Comparison of ENCODE assay signal across 8 mouse cellular contexts in the genomic region with DNA sequence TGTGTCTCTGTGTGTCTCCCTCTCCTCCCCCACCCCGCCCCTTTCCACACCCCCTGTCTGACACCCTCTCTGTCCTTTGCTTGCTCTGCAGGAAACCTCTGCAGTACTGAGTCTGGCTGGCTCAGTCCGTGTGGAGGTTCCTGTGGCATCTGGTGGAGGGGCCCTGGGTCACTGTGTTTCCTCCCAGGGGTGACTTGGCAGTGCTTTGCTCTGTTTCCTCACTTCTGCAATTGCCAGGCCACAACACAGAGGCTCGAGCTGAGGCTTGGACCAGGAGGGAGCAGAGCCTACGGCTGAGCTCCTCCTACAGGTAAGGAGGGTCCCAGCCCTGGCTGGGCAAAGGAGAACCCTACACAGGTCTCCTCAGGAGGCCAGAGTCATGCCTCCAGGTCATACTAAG. TPM values are rescaled to one million over a fixed set of nuclear protein-coding genes. Genes with fewer than 3 reads are reported as not detected.
A peak's percentile ranks its signal among the peaks of the same experiment; 100 is the strongest.
DNase-seq lines count a peak whose midpoint lies in the region; ATAC-seq and TF ChIP-seq lines count a peak whose summit lies in the region.

A gene (plus strand): TSS at position 103 of the 400 bp plus-strand sequence.

- peak within 1 kb of the TSS; percentile 67 for H3K4me3 ChIP-seq in bone marrow, adult 2 months (replicated peaks; ENCODE audit: control insufficient read depth, low read depth, low read length)
- no peak within 1 kb of the TSS for H3K4me3 ChIP-seq in heart, postnatal 0 days (ENCODE audit: low read depth, low read length)
- no peak within 1 kb of the TSS for H3K4me3 ChIP-seq in lung, postnatal 0 days (ENCODE audit: low read depth, low read length)
- H3K4me3 ChIP-seq in cerebellum, adult 2 months (replicated peaks; ENCODE audit: insufficient read depth, low read depth, low read length): no peak within 1 kb of the TSS

- peak within 1 kb of the TSS; percentile 70 for H3K27ac ChIP-seq in bone marrow, adult 2 months (ENCODE audit: control insufficient read depth, insufficient read depth, low read depth, low read length, poor library complexity)
- H3K27ac ChIP-seq in heart, postnatal 0 days (ENCODE audit: low read depth): no peak within 1 kb of the TSS
- H3K27ac ChIP-seq in lung, postnatal 0 days (ENCODE audit: low read length): peak within 1 kb of the TSS; percentile 20; the same call in 1 of the 2 replicates
- H3K27ac ChIP-seq in cerebellum, adult 2 months (ENCODE audit: insufficient read depth, low read length): no peak within 1 kb of the TSS

- TF ChIP-seq EP300 in heart, postnatal 0 days (IDR thresholded peaks at IDR 0.05; ENCODE audit: low read depth): no peak
- no peak for TF ChIP-seq EP300 in lung, postnatal 0 days (IDR thresholded peaks at IDR 0.05)

- H3K36me3 ChIP-seq in heart, postnatal 0 days (replicated peaks; ENCODE audit: control insufficient read depth, insufficient read depth, low read length): no peaks in the 10 kb centered on the region
- H3K36me3 ChIP-seq in lung, postnatal 0 days (ENCODE audit: insufficient read depth, low read length): no peaks in the 10 kb centered on the region

- peak; percentile 76 for TF ChIP-seq POLR2A in bone marrow, adult 2 months (IDR thresholded peaks at IDR 0.05; ENCODE audit: borderline replicate concordance, control insufficient read depth, low read depth, low read length)
- TF ChIP-seq POLR2A in cerebellum, adult 2 months (IDR thresholded peaks at IDR 0.05; ENCODE audit: borderline replicate concordance, insufficient read depth, low read length): no peak

- peak; percentile 23 to 47 for DNase-seq in kidney, postnatal 4 days
- DNase-seq in kidney, adult 18-20 months: no peak
- DNase-seq in heart, postnatal 0 days (ENCODE audit: low spot score): no peak
- DNase-seq in lung, postnatal 0 days (ENCODE audit: low spot score): peak; percentile 57
- DNase-seq in testis, postnatal 14 days (ENCODE audit: low spot score): no peak
- no peak for DNase-seq in cerebellum, adult 2 months
- no peak for DNase-seq in T-cell, adult 2 months (ENCODE audit: low spot score)

- peak; percentile 41; the same call in 1 of the 2 replicates for ATAC-seq in heart, postnatal 0 days (ENCODE audit: insufficient read depth, low read depth)
- ATAC-seq in lung, postnatal 0 days: peak; percentile 70

- no peak within 1 kb of the TSS for H3K4me2 ChIP-seq in heart, postnatal 0 days (ENCODE audit: low read depth, low read length)
- peak within 1 kb of the TSS; percentile 14; the same call in 1 of the 2 replicates for H3K4me2 ChIP-seq in lung, postnatal 0 days (replicated peaks; ENCODE audit: low read depth, low read length)

- 0 out of 2 replicates have a peak within 1 kb of the TSS, but pooled peaks have one; percentile 9 for H3K9ac ChIP-seq in heart, postnatal 0 days (replicated peaks; ENCODE audit: low read depth, low read length)
- no peak within 1 kb of the TSS for H3K9ac ChIP-seq in lung, postnatal 0 days (replicated peaks; ENCODE audit: low read depth)

- no peaks in the 10 kb centered on the region for H3K27me3 ChIP-seq in heart, postnatal 0 days (ENCODE audit: control insufficient read depth, insufficient read depth, low read length)
- H3K27me3 ChIP-seq in lung, postnatal 0 days (replicated peaks; ENCODE audit: insufficient read depth, low read length): no peaks in the 10 kb centered on the region
- H3K27me3 ChIP-seq in cerebellum, adult 2 months (ENCODE audit: control insufficient read depth, insufficient read depth, low read length): no peaks in the 10 kb centered on the region

- H3K4me1 ChIP-seq in bone marrow, adult 2 months (ENCODE audit: control insufficient read depth, insufficient read depth, low read length): peaks cover 9% of the 10 kb centered on the region; the same call in 1 of the 2 replicates
- no peaks in the 10 kb centered on the region; the same call in 1 of the 2 replicates for H3K4me1 ChIP-seq in heart, postnatal 0 days (ENCODE audit: control insufficient read depth, insufficient read depth)
- H3K4me1 ChIP-seq in lung, postnatal 0 days (ENCODE audit: insufficient read depth, low read depth, low read length): no peaks in the 10 kb centered on the region
- no peaks in the 10 kb centered on the region for H3K4me1 ChIP-seq in cerebellum, adult 2 months (ENCODE audit: control insufficient read depth, insufficient read depth, low read length)

- 2% methylated on average over 4 of the region's 4 CpGs for WGBS in bone marrow, adult 2 months
- WGBS in heart, postnatal 0 days: 31% methylated on average over 4 of the region's 4 CpGs
- WGBS in lung, postnatal 0 days: 15% methylated on average over 4 of the region's 4 CpGs
- WGBS in cerebellum, adult 2 months: 25% methylated on average over 4 of the region's 4 CpGs

- H3K9me3 ChIP-seq in heart, postnatal 0 days (replicated peaks; ENCODE audit: control insufficient read depth, low read length): no peaks in the 10 kb centered on the region
- H3K9me3 ChIP-seq in lung, postnatal 0 days (ENCODE audit: low read length): no peaks in the 10 kb centered on the region

- no peak for TF ChIP-seq CTCF in bone marrow, adult 2 months (IDR thresholded peaks at IDR 0.05; ENCODE audit: control insufficient read depth, insufficient read depth, low read length)
- TF ChIP-seq CTCF in heart, postnatal 0 days (IDR thresholded peaks at IDR 0.05; ENCODE audit: low read depth): no peak
- 0 out of 2 replicates have a peak, but pooled peaks have one; percentile 11 for TF ChIP-seq CTCF in lung, postnatal 0 days (IDR thresholded peaks at IDR 0.05)
- no peak for TF ChIP-seq CTCF in cerebellum, adult 2 months (IDR thresholded peaks at IDR 0.05; ENCODE audit: borderline replicate concordance, insufficient read depth, low read depth, low read length)

RNA-seq across cellular contexts. Expression of the gene that starts here (rescaled TPM):
- polyA plus RNA-seq in bone marrow, adult 2 months (2011; ENCODE audit: insufficient read depth, insufficient read length, low replicate concordance, missing spikeins): 3.2 and 6.7 TPM in 2 replicates
- 0.08 and 1.5 TPM in 2 replicates for total RNA-seq in heart, postnatal 0 days (2014; rRNA removed; ENCODE audit: low replicate concordance)
- polyA plus RNA-seq in heart, postnatal 0 days (2015; fragmentation: Nextera tagmentation; extraction: Ambion mirVana): 0.61 and 0.71 TPM in 2 replicates
- polyA plus RNA-seq in lung, postnatal 0 days (2015; fragmentation: Nextera tagmentation; extraction: Ambion mirVana): 2.1 and 2.5 TPM in 2 replicates
- polyA plus RNA-seq in cerebellum, adult 2 months (2012; rRNA removed): 0.40 and 0.41 TPM in 2 replicates

Comparison
In these comparisons a context has a peak if more than half of its experiments do, and no peak if none do; other contexts are left out.
1. DNase-seq: peak in kidney, postnatal 4 days (2 of 2) and lung, postnatal 0 days (single experiment); none in kidney, adult 18-20 months (single experiment), heart, postnatal 0 days (single experiment), testis, postnatal 14 days (single experiment), cerebellum, adult 2 months (0 of 2) and T-cell, adult 2 months (single experiment).
2. H3K27ac ChIP-seq: peak in bone marrow, adult 2 months (single experiment) and lung, postnatal 0 days (single experiment); none in heart, postnatal 0 days (single experiment) and cerebellum, adult 2 months (single experiment).